Mouse (Mus musculus) small intestine, adult 2 months (tissue): Measurements from ENCODE around the gene Gm28308. TPM values are rescaled to one million over a fixed set of nuclear protein-coding genes. Genes with fewer than 3 reads are reported as not detected.

ENCODE experiments used
- H3K27ac ChIP-seq: fragments of 200-500 bp; 2 replicates; pipeline ENCODE4 v1.5.1; 2012; ENCODE audit warnings: low read depth, low read length, control low read depth, inconsistent platforms; ENCODE audit not compliant: insufficient read depth
- H3K27me3 ChIP-seq: fragments of 200-500 bp; 2 replicates; pipeline ENCODE4 v1.6.1; 2012; ENCODE audit warnings: mild to moderate bottlenecking, moderate library complexity, low read length, inconsistent platforms; ENCODE audit not compliant: control insufficient read depth, insufficient read depth
- H3K36me3 ChIP-seq: fragments of 200-500 bp; 2 replicates; pipeline ENCODE4 v1.6.1; 2012; ENCODE audit warnings: mild to moderate bottlenecking, low read length, control low read depth, inconsistent platforms; ENCODE audit not compliant: control insufficient read depth, insufficient read depth
- H3K4me1 ChIP-seq: fragments of 200-500 bp; 2 replicates; pipeline ENCODE4 v1.6.1; 2012; ENCODE audit warnings: low read length, inconsistent platforms, mixed read lengths; ENCODE audit not compliant: control insufficient read depth, insufficient read depth, insufficient read length
- H3K4me3 ChIP-seq: fragments of 200-500 bp; 2 replicates; pipeline ENCODE4 v1.5.1; 2012; ENCODE audit warnings: low read depth, mild to moderate bottlenecking, control low read depth, inconsistent platforms, low read length, moderate library complexity
- CTCF ChIP-seq: fragments of 200-500 bp; IDR thresholded peaks from 2 replicates; pipeline ENCODE4 v1.5.1; 2012; ENCODE audit warnings: low read depth, mild to moderate bottlenecking, control low read depth, inconsistent platforms, low read length, moderate library complexity, mixed read lengths; ENCODE audit not compliant: insufficient replicate concordance, insufficient read length; ENCODE audit errors: extremely low read depth
- POLR2A ChIP-seq: fragments of 200-500 bp; IDR thresholded peaks from 2 replicates; pipeline ENCODE4 v1.6.1; 2012; ENCODE audit warnings: low read depth, mild to moderate bottlenecking, control low read depth, inconsistent platforms, low read length, moderate library complexity
- WGBS: fragments of 180-500 bp; shearing (Covaris S2); methylation state at CpG from one replicate; pipeline ENCODE4 v1.1.7; 2018; 5-methylcytosine and 5-hydroxymethylcytosine counted together
- polyA plus RNA-seq: library from polyadenylated mRNA; depleted of rRNA; stranded (reverse); fragments of >200 nt; gene quantifications from 2 replicates; pipeline ENCODE4 v1.2.3, GENCODE M21; 2012

Gm28308 gene
- polyA plus RNA-seq, 1 experiment = 0.58 TPM

DNA sequence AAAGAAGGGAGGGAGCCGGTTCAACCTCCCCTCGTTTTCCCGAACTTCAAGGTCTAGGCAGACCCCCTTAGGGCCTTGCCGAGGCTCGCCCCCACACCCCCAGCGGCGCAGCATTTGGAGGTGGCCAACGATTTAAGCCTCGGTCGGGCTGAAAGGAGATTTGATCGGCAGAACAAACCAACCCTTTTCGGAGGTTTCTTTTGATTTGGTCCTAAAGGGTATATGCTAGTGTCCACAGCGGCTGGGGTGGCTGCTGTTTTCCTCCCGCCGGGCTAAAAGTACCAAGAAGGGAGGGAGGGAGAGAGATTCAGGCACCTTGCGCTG lies 36.2 kb upstream of the Gm28308 start:
- Histone ChIP-seq H3K27me3 (peaks cover 92% of the 10 kb centered on the region), H3K36me3 (no peaks in the 10 kb centered on the region), H3K4me3 (no peak overlapping the region), H3K27ac (no peak overlapping the region), H3K4me1 (peaks cover 2% of the 10 kb centered on the region; the same call in 1 of the 2 replicates)
- WGBS = 2% methylated on average over 16 of the region's 16 CpGs
- TF ChIP-seq POLR2A = no peak
- TF ChIP-seq CTCF = no peak

- TF ChIP-seq POLR2A (no peak), CTCF (no peak)
- Histone ChIP-seq H3K27me3 (peaks cover 92% of the 10 kb centered on the region), H3K4me3 (no peak overlapping the region)
Observed at GRCm38 (mm10) chr6:52248638-52249414, 35.7 kb upstream of the Gm28308 start.

GRCm38 (mm10) chr6:52247766-52248637 lies 34.9 kb upstream of the Gm28308 start:
- no peaks in the 10 kb centered on the region; the same call in 1 of the 2 replicates for H3K4me1 ChIP-seq
- no peak overlapping the region for H3K4me3 ChIP-seq
- H3K27ac ChIP-seq = no peak overlapping the region
- no peaks in the 10 kb centered on the region for H3K36me3 ChIP-seq
- TF ChIP-seq POLR2A (no peak), CTCF (no peak)
- peaks cover 92% of the 10 kb centered on the region for H3K27me3 ChIP-seq
- WGBS = 5% methylated on average over 23 of the region's 23 CpGs

More at GRCm38 (mm10) chr6:52248638-52249414, 35.7 kb upstream of the Gm28308 start:
- Histone ChIP-seq H3K4me1 (peaks cover 2% of the 10 kb centered on the region; the same call in 1 of the 2 replicates), H3K36me3 (no peaks in the 10 kb centered on the region), H3K27ac (no peak overlapping the region)
- 4% methylated on average over 27 of the region's 27 CpGs for WGBS

DNA sequence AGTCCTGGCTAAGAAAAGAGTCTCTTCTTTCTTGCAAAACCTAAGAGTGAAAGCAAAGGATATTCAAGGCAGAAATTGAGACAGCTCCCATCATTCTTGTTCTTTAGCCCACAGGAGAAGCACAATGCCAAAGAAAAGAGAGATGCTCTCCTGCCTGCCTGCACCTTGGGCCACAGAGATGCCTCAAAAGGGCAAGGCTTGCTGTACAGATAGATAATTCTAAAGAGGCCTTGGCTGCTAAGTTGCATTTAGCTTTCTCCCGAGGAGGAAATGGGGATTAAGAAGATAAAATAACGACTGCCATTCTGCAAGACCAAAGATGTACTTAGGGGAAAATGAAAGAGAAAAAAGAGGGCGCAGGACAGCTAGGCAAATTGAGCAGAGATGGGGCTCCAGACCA lies 33.8 kb upstream of the Gm28308 start:
- Histone ChIP-seq H3K36me3 (no peaks in the 10 kb centered on the region), H3K27ac (no peak overlapping the region), H3K4me3 (no peak overlapping the region), H3K27me3 (peaks cover 90% of the 10 kb centered on the region), H3K4me1 (no peaks in the 10 kb centered on the region; the same call in 1 of the 2 replicates)
- TF ChIP-seq POLR2A = no peak
- no peak for TF ChIP-seq CTCF
- 4% methylated on average over 3 of the region's 3 CpGs for WGBS

- no peak for TF ChIP-seq POLR2A
- TF ChIP-seq CTCF = no peak
- H3K4me1 ChIP-seq = no peaks in the 10 kb centered on the region; the same call in 1 of the 2 replicates
- H3K27ac ChIP-seq = no peak overlapping the region
- 3% methylated on average over 26 of the region's 26 CpGs for WGBS
- H3K27me3 ChIP-seq = peaks cover 90% of the 10 kb centered on the region
- no peak overlapping the region for H3K4me3 ChIP-seq
- no peaks in the 10 kb centered on the region for H3K36me3 ChIP-seq
Observed at GRCm38 (mm10) chr6:52246403-52246803, 33.3 kb upstream of the Gm28308 start.

DNA sequence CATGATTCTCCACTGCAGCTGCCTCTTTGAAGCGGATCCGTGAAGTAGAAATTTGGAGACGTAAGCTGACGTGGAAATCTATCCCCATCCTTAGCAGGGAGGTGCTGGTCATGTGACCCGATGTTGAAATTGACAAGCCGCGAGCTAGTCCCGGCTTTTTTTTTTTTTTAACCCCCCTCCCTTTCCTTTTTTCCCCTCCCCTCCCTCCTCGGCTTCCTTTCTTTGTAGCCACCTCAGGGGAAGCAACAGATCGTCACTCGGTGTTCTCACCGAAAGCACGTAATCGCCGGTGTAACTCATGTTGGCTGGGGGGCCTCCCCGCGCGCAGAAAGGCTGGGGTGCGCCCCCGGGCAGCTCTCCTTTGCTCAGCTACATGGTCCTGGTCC lies 32.6 kb upstream of the Gm28308 start, which contains the start of gene Hoxa11:
Hoxa11 (minus strand) TSS at position 54 of the 386 bp plus-strand sequence.
- Histone ChIP-seq H3K36me3 (no peaks in the 10 kb centered on the region), H3K27ac (no peak within 1 kb of the TSS), H3K4me3 (no peak within 1 kb of the TSS), H3K27me3 (peaks cover 93% of the 10 kb centered on the region), H3K4me1 (no peaks in the 10 kb centered on the region; the same call in 1 of the 2 replicates)
- 4% methylated on average over 20 of the region's 20 CpGs for WGBS
- TF ChIP-seq CTCF = no peak
- TF ChIP-seq POLR2A = no peak
